Mouse (Mus musculus) C2C12 (cell line): ENCODE measurements at regions not wholly inside any gene's neighbourhood (a gene's known extent, or its start where the extent isn't known, plus 50 kb on each side); places are given as distances from the start of the nearest gene placed in this dataset.

Experiments used
- CTCF ChIP-seq: IDR thresholded peaks from one replicate; pipeline ENCODE4 v1.5.1; 2011; ENCODE audit not compliant: control insufficient read depth, insufficient read depth, insufficient read length
- FOSL1 ChIP-seq: IDR thresholded peaks from one replicate; pipeline ENCODE4 v1.8.0; 2011; ENCODE audit warnings: mild to moderate bottlenecking, low read length; ENCODE audit not compliant: poor library complexity, insufficient read depth, severe bottlenecking
- MAX ChIP-seq: IDR thresholded peaks from one replicate; pipeline ENCODE4 v1.6.1; 2011; ENCODE audit warnings: mild to moderate bottlenecking, control low read depth
- MYOD1 ChIP-seq: IDR thresholded peaks from one replicate; pipeline ENCODE4 v1.6.1; 2011; ENCODE audit warnings: low read depth; ENCODE audit not compliant: control insufficient read depth, insufficient read length
- MYOG ChIP-seq: IDR thresholded peaks from one replicate; pipeline ENCODE4 v1.6.1; 2011; ENCODE audit not compliant: control insufficient read depth, insufficient read length; ENCODE audit errors: extremely low read depth
- USF1 ChIP-seq: IDR thresholded peaks from one replicate; pipeline ENCODE4 v1.6.1; 2011; ENCODE audit warnings: low read depth, mild to moderate bottlenecking, control low read depth, moderate library complexity

- TF ChIP-seq CTCF = no peak
- no peak for TF ChIP-seq MAX
- TF ChIP-seq USF1 = no peak
- no peak for TF ChIP-seq MYOG
- no peak for TF ChIP-seq FOSL1
- no peak for TF ChIP-seq MYOD1
Observed at GRCm38 (mm10) chr14:71597859-71598258, 893.8 kb downstream of the Gm9195 start.
